ENCODE assay signal across 33 mouse cellular contexts in the genomic region with DNA sequence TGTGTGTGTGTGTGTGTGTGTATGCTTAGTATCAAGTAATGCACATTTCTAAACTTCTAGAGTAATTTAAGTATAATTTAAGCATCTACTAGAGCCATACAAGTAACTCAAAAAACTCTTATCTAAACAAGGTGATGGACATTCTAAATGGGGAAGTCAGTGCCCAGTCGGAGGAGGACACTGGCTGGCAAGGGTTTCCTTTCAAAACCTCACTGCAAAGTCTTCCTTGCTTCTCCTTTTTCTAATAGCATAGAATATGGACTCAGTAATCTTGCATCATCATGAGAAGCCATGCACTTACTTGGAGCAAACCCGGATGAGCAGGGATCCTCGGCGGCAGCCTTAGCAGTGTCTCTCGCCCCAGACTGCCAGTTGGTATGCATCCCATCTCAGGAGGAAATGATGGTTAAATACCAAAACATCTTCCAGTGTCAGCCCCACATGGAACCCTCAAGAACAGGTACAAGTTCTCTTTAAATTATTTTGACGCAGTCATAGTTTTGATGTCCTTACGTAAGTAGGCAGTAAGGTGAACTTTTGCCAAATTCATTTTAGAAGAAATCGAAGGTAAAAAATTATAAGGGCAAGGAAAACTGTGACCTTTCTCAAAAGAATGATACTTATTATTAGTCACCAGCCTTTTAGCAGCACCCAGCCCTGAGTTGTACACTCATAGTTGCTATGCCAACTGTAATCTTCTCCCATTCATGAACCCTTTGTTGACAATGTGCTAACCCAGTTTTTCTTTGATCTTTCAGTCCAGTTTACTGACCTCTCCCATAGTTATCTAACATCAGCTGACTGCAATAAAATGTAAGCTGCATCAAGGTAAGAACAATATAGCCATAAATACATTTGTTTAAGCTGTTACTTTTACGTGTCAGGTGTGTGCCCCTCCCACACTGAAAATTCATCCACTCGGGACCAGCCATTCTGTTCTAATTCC. TPM values are rescaled to one million over a fixed set of nuclear protein-coding genes. Genes with fewer than 3 reads are reported as not detected.
A peak's percentile ranks its signal among the peaks of the same experiment; 100 is the strongest.
DNase-seq lines count a peak whose midpoint lies in the region; ATAC-seq lines count a peak whose summit lies in the region.
"Had no signal": no experiment of that assay in that cellular context is flagged by ENCODE, and none has a peak within 500 bp of the region (broad histone marks: within the 10 kb centered on the region; RNA-seq: fewer than 3 reads in every experiment).

No protein-coding gene starts in this region.

- peak; percentile 41; the same call in 1 of the 2 replicates for ATAC-seq in liver, embryonic 16.5 days (ENCODE audit: low read depth)
- no peak for ATAC-seq in liver, embryonic 12.5 days
- ATAC-seq in common myeloid progenitor, adult 5-6 weeks (replicated peaks; ENCODE audit: low read depth, poor library complexity, severe bottlenecking): peak; percentile 96
- peak; percentile 96 for ATAC-seq in intestine, embryonic 16.5 days
- peak; percentile 72; the same call in 1 of the 2 replicates for ATAC-seq in stomach, embryonic 14.5 days (ENCODE audit: insufficient number of reproducible peaks, insufficient read depth, low FRiP score, low read depth)
- no peak for ATAC-seq in forebrain, embryonic 11.5 days (replicated peaks; ENCODE audit: low FRiP score)
- ATAC-seq: midbrain, embryonic 13.5 days had no signal

- H3K9me3 ChIP-seq in liver, embryonic 16.5 days (replicated peaks; ENCODE audit: control insufficient read depth, low read length): no peaks in the 10 kb centered on the region
- no peaks in the 10 kb centered on the region for H3K9me3 ChIP-seq in liver, embryonic 12.5 days (replicated peaks)
- H3K9me3 ChIP-seq in intestine, embryonic 16.5 days (ENCODE audit: control insufficient read depth, low read length): no peaks in the 10 kb centered on the region
- H3K9me3 ChIP-seq in stomach, embryonic 14.5 days (ENCODE audit: control insufficient read depth, low read depth, low read length): no peaks in the 10 kb centered on the region
- H3K9me3 ChIP-seq in forebrain, embryonic 11.5 days (ENCODE audit: control insufficient read depth, low read length): no peaks in the 10 kb centered on the region
- H3K9me3 ChIP-seq: embryonic facial prominence, embryonic 12.5 days; forebrain, embryonic 13.5 days; heart, embryonic 13.5 days; hindbrain, embryonic 15.5 days; limb, embryonic 15.5 days; midbrain, embryonic 13.5 days had no signal

- H3K27me3 ChIP-seq in liver, embryonic 16.5 days (ENCODE audit: control insufficient read depth, insufficient read depth, low read depth, low read length): no peaks in the 10 kb centered on the region
- H3K27me3 ChIP-seq in liver, embryonic 12.5 days (replicated peaks): no peaks in the 10 kb centered on the region
- H3K27me3 ChIP-seq in intestine, embryonic 16.5 days (replicated peaks; ENCODE audit: control insufficient read depth, insufficient read depth, low read length): no peaks in the 10 kb centered on the region
- no peaks in the 10 kb centered on the region for H3K27me3 ChIP-seq in stomach, embryonic 14.5 days (ENCODE audit: control insufficient read depth, insufficient read depth, low read length)
- H3K27me3 ChIP-seq in forebrain, embryonic 11.5 days (ENCODE audit: control insufficient read depth, insufficient read depth, low read length): no peaks in the 10 kb centered on the region
- H3K27me3 ChIP-seq: CH12.LX; embryonic facial prominence, embryonic 12.5 days; forebrain, embryonic 13.5 days; heart, embryonic 13.5 days; hindbrain, embryonic 15.5 days; limb, embryonic 15.5 days; midbrain, embryonic 13.5 days had no signal

- intact Hi-C loops in heart, postnatal 25 days (cut with DNase I): no loop called here

- no peak overlapping the region for H3K4me3 ChIP-seq in liver, embryonic 16.5 days (ENCODE audit: low read depth, low read length)
- H3K4me3 ChIP-seq in liver, embryonic 12.5 days: no peak overlapping the region
- no peak overlapping the region for H3K4me3 ChIP-seq in intestine, embryonic 16.5 days (ENCODE audit: low read length)
- no peak overlapping the region for H3K4me3 ChIP-seq in stomach, embryonic 14.5 days (ENCODE audit: low read depth, low read length)
- H3K4me3 ChIP-seq in forebrain, embryonic 11.5 days (ENCODE audit: low read depth, low read length): no peak overlapping the region
- H3K4me3 ChIP-seq: embryonic facial prominence, embryonic 12.5 days; erythroblast, embryonic 14.5 days; forebrain, embryonic 13.5 days; heart, adult 2 months; heart, embryonic 13.5 days; hindbrain, embryonic 15.5 days; left cerebral cortex, adult 2 months; limb, embryonic 15.5 days; midbrain, embryonic 13.5 days had no signal

- no peak overlapping the region for H3K27ac ChIP-seq in liver, embryonic 16.5 days (ENCODE audit: low read length)
- H3K27ac ChIP-seq in liver, embryonic 12.5 days: no peak overlapping the region
- no peak overlapping the region for H3K27ac ChIP-seq in intestine, embryonic 16.5 days (ENCODE audit: low read length)
- no peak overlapping the region for H3K27ac ChIP-seq in stomach, embryonic 14.5 days (ENCODE audit: low read length)
- H3K27ac ChIP-seq in forebrain, embryonic 11.5 days (ENCODE audit: low read depth, low read length): no peak overlapping the region
- H3K27ac ChIP-seq: embryonic facial prominence, embryonic 12.5 days; forebrain, embryonic 13.5 days; heart, adult 2 months; heart, embryonic 13.5 days; hindbrain, embryonic 15.5 days; left cerebral cortex, adult 2 months; limb, embryonic 15.5 days; macrophage; midbrain, embryonic 13.5 days had no signal

- H3K9ac ChIP-seq in liver, embryonic 16.5 days (ENCODE audit: low read depth, low read length): no peak overlapping the region
- H3K9ac ChIP-seq in liver, embryonic 12.5 days: no peak overlapping the region
- H3K9ac ChIP-seq in intestine, embryonic 16.5 days (ENCODE audit: low read depth, low read length): no peak overlapping the region
- H3K9ac ChIP-seq in stomach, embryonic 14.5 days (replicated peaks; ENCODE audit: low read depth, low read length): no peak overlapping the region
- no peak overlapping the region for H3K9ac ChIP-seq in forebrain, embryonic 11.5 days (ENCODE audit: low read length)
- H3K9ac ChIP-seq: embryonic facial prominence, embryonic 12.5 days; forebrain, embryonic 13.5 days; heart, embryonic 13.5 days; hindbrain, embryonic 15.5 days; limb, embryonic 15.5 days; lung, embryonic 14.5 days; midbrain, embryonic 13.5 days had no signal

- no peak overlapping the region for H3K4me2 ChIP-seq in liver, embryonic 16.5 days (ENCODE audit: low read depth, low read length)
- H3K4me2 ChIP-seq in liver, embryonic 12.5 days: no peak overlapping the region
- no peak overlapping the region for H3K4me2 ChIP-seq in intestine, embryonic 16.5 days (ENCODE audit: low read depth, low read length)
- no peak overlapping the region for H3K4me2 ChIP-seq in stomach, embryonic 14.5 days (replicated peaks; ENCODE audit: low read depth, low read length)
- no peak overlapping the region for H3K4me2 ChIP-seq in forebrain, embryonic 11.5 days (ENCODE audit: low read depth, low read length, severe bottlenecking)
- H3K4me2 ChIP-seq: embryonic facial prominence, embryonic 12.5 days; forebrain, embryonic 13.5 days; heart, embryonic 13.5 days; hindbrain, embryonic 15.5 days; limb, embryonic 15.5 days; lung, embryonic 14.5 days; midbrain, embryonic 13.5 days had no signal

- no peak for DNase-seq in forebrain, embryonic 11.5 days (ENCODE audit: low spot score)
- DNase-seq in heart, postnatal 25 days (ENCODE audit: low spot score): no peak
- DNase-seq in lung, postnatal 14 days: no peak
- DNase-seq: adrenal gland, adult 2 months; B cell, adult 2 months; cerebellum, adult 11 months; cerebellum, adult 9-11 months; gastrocnemius, postnatal 10 days; heart, postnatal 36 days; kidney, adult 11 months; kidney, postnatal 4 days; lung, embryonic 14.5 days had no signal

- no peaks in the 10 kb centered on the region for H3K36me3 ChIP-seq in liver, embryonic 16.5 days (ENCODE audit: control insufficient read depth, insufficient read depth)
- no peaks in the 10 kb centered on the region for H3K36me3 ChIP-seq in liver, embryonic 12.5 days
- no peaks in the 10 kb centered on the region for H3K36me3 ChIP-seq in intestine, embryonic 16.5 days (ENCODE audit: control insufficient read depth, insufficient read depth, low read length)
- H3K36me3 ChIP-seq in stomach, embryonic 14.5 days (ENCODE audit: control insufficient read depth, insufficient read depth, low read length): no peaks in the 10 kb centered on the region
- no peaks in the 10 kb centered on the region for H3K36me3 ChIP-seq in forebrain, embryonic 11.5 days (ENCODE audit: control insufficient read depth, insufficient read depth, low read length)
- H3K36me3 ChIP-seq: embryonic facial prominence, embryonic 12.5 days; heart, embryonic 13.5 days; hindbrain, embryonic 15.5 days; limb, embryonic 15.5 days; midbrain, embryonic 13.5 days had no signal

- H3K4me1 ChIP-seq in liver, embryonic 16.5 days (ENCODE audit: control insufficient read depth, low read depth, low read length): no peaks in the 10 kb centered on the region
- H3K4me1 ChIP-seq in liver, embryonic 12.5 days: no peaks in the 10 kb centered on the region
- peaks cover 3% of the 10 kb centered on the region; the same call in 1 of the 2 replicates for H3K4me1 ChIP-seq in intestine, embryonic 16.5 days (ENCODE audit: control insufficient read depth, insufficient read depth, low read length)
- 0 out of 2 replicates have a peak, but pooled peaks cover 4% of the 10 kb centered on the region for H3K4me1 ChIP-seq in stomach, embryonic 14.5 days (ENCODE audit: control insufficient read depth, insufficient read depth, low read length)
- H3K4me1 ChIP-seq in forebrain, embryonic 11.5 days (replicated peaks; ENCODE audit: control insufficient read depth, insufficient read depth, low read length): no peaks in the 10 kb centered on the region
- H3K4me1 ChIP-seq: hindbrain, embryonic 15.5 days; limb, embryonic 15.5 days; midbrain, embryonic 13.5 days had no signal

- 44% methylated on average over 10 of the region's 10 CpGs for WGBS in liver, embryonic 16.5 days (ENCODE audit: insufficient replicate concordance)
- 53% methylated on average over 10 of the region's 10 CpGs for WGBS in liver, embryonic 12.5 days (ENCODE audit: insufficient replicate concordance)
- 63% methylated on average over 10 of the region's 10 CpGs for WGBS in intestine, embryonic 16.5 days
- 73% methylated on average over 10 of the region's 10 CpGs for WGBS in stomach, embryonic 14.5 days
- WGBS in forebrain, embryonic 11.5 days: 86% methylated on average over 10 of the region's 10 CpGs

RNA-seq across cellular contexts. Expression of a gene that starts 5.8 kb away (rescaled TPM):
- polyA plus RNA-seq in liver, embryonic 16.5 days (2015; fragmentation: Nextera tagmentation; extraction: Ambion mirVana): not detected in 2 replicates
- polyA plus RNA-seq in liver, embryonic 12.5 days (2016; fragmentation: Nextera tagmentation; extraction: Ambion mirVana): not detected in 2 replicates
- not detected in 2 replicates for total RNA-seq in common myeloid progenitor, adult 5-6 weeks (2017)
- 0.07 and 0.13 TPM in 2 replicates for polyA plus RNA-seq in intestine, embryonic 16.5 days (2015; fragmentation: Nextera tagmentation; extraction: Ambion mirVana)
- 0.06 TPM in 1 of 2 replicates, not detected in the other for polyA plus RNA-seq in stomach, embryonic 14.5 days (2014; fragmentation: Nextera tagmentation; extraction: Ambion mirVana)
- not detected in 2 replicates for polyA plus RNA-seq in forebrain, embryonic 11.5 days (2014; fragmentation: Nextera tagmentation; extraction: Ambion mirVana)
- 1 to 10 TPM; 2.2 to 2.3 TPM for total RNA-seq in heart, postnatal 25 days (2021)
- total RNA-seq: CH12.LX; left cerebral cortex, adult 2 months; left cerebral cortex, postnatal 36 days; MEL; monocyte, adult 5-6 weeks had no signal
- polyA plus RNA-seq: adrenal gland, adult 2 months; cortical plate, adult 2 months; erythroblast, embryonic 14.5 days; forebrain, embryonic 13.5 days; lung, embryonic 14.5 days; macrophage; midbrain, embryonic 13.5 days; neural tube, embryonic 11.5 days had no signal

Comparison
In these comparisons a context has a peak if more than half of its experiments do, and no peak if none do; other contexts are left out.
1. ATAC-seq: peak in liver, embryonic 16.5 days (single experiment), common myeloid progenitor, adult 5-6 weeks (single experiment), intestine, embryonic 16.5 days (single experiment) and stomach, embryonic 14.5 days (single experiment); none in liver, embryonic 12.5 days (single experiment) and forebrain, embryonic 11.5 days (single experiment).